Mouse (Mus musculus): ENCODE results near the gene Nab1.

DNA sequence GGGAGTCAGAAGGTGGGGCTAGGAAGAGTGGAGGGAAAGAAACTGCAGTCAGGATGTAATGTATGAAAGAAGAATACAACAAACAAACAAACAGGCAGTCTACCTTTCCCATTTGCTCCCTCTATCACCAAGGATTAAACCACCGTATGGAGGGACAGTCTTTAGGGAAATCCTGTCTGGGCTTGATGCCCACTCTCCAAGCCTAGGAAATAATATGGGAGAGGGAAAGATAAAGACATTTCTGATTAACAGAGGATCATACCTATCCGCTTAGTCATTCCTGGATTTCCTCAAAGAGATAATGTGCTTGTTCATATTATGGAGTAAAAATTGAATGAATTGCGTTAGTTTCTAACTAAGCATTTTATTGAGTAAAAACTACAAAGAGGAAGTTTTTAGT is 46.3 kb upstream of the Nab1 start:
- TF ChIP-seq CTCF (IDR thresholded peaks at IDR 0.05; ENCODE audit: low read depth, low read length) (no peak), TAL1 (conservative IDR thresholded peaks at IDR 0.05; ENCODE audit: low read depth, low read length) (no peak), GATA2 (IDR thresholded peaks at IDR 0.05; ENCODE audit: borderline replicate concordance, low read depth, low read length) (no peak), POLR2AphosphoS5 (IDR thresholded peaks at IDR 0.05; ENCODE audit: insufficient replicate concordance, low read depth, low read length) (no peak)
